Mouse (Mus musculus) erythroblast, embryonic 14.5 days (primary cell): ENCODE measurements around the gene Ube4a. TPM values are rescaled to one million over a fixed set of nuclear protein-coding genes. Genes with fewer than 3 reads are reported as not detected.

Source experiments
- H3K27me3 ChIP-seq: 2 replicates; pipeline ENCODE4 v1.6.1; 2012; ENCODE audit warnings: inconsistent platforms; ENCODE audit not compliant: control insufficient read depth
- H3K36me3 ChIP-seq: 2 replicates; pipeline ENCODE4 v1.6.1; 2012; ENCODE audit warnings: mild to moderate bottlenecking, inconsistent platforms; ENCODE audit not compliant: control insufficient read depth
- H3K4me1 ChIP-seq: 2 replicates; pipeline ENCODE4 v1.6.1; 2012; ENCODE audit warnings: inconsistent platforms; ENCODE audit not compliant: control insufficient read depth
- H3K4me3 ChIP-seq: replicated peaks from 2 replicates; pipeline ENCODE3; 2012; ENCODE audit warnings: moderate library complexity, mild to moderate bottlenecking, inconsistent platforms
- H3K9me3 ChIP-seq: 2 replicates; pipeline ENCODE4 v1.6.1; 2012; ENCODE audit warnings: low read length, inconsistent platforms, mixed read lengths; ENCODE audit not compliant: control insufficient read depth
- GATA1 ChIP-seq: IDR thresholded peaks from 2 replicates; pipeline ENCODE4 v1.6.1; 2012; ENCODE audit warnings: low read length, inconsistent platforms, mixed read lengths
- TAL1 ChIP-seq: IDR thresholded peaks from 3 replicates; pipeline ENCODE4 v1.6.1; 2012; ENCODE audit warnings: low read length, inconsistent platforms, mixed read lengths
- polyA plus RNA-seq: library from polyadenylated mRNA; stranded (reverse); fragments of >175 nt; gene quantifications from 2 replicates; pipeline ENCODE4 v1.2.3, GENCODE M21; 2012

The Ube4a gene
- polyA plus RNA-seq, 1 experiment = 0.31 TPM

- Histone ChIP-seq H3K4me1 (peaks cover 38% of the 10 kb centered on the region), H3K27me3 (peaks cover 13% of the 10 kb centered on the region), H3K9me3 (no peaks in the 10 kb centered on the region), H3K36me3 (peaks cover 18% of the 10 kb centered on the region), H3K4me3 (no peak overlapping the region)
- TF ChIP-seq TAL1 (no peak), GATA1 (no peak)
Observed at GRCm38 (mm10) chr9:44966815-44967242, 1.4 kb upstream of the Ube4a start.

DNA sequence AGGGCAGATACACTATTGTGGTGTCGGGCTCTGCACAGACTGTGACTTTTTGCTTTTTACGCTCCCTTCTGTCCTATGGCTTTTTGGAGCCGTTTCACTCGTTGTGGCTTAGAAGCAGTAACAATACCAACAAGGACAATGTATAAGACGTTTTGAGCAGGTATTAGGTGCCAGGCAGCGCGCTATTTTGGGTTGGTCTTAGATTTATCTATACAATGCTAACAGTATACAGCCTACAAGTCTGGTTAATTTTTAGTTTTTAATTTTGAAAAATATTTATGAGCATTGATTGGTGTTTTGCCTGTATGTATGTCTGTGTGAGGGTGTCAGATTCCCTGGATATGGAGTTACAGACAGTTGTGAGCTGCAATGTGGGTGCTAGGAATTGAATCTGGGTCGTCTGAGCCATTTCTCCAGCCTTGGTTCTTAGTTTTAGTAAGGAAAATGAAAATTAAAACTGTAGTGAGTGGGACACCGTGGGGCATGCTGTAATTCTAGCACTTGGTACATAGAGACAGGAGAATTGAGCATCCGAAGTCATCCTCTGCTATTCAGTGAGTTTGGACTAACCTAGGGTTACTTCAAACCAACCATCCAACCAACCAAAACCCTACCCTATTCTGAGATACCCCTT lies 550 bp upstream of the Ube4a start:
- H3K36me3 ChIP-seq = peaks cover 27% of the 10 kb centered on the region
- no peak for TF ChIP-seq GATA1
- TF ChIP-seq TAL1 = no peak
- H3K27me3 ChIP-seq = peaks cover 9% of the 10 kb centered on the region
- H3K4me3 ChIP-seq = peak overlapping the region; percentile 95
- H3K4me1 ChIP-seq = peaks cover 38% of the 10 kb centered on the region
- no peaks in the 10 kb centered on the region for H3K9me3 ChIP-seq

DNA sequence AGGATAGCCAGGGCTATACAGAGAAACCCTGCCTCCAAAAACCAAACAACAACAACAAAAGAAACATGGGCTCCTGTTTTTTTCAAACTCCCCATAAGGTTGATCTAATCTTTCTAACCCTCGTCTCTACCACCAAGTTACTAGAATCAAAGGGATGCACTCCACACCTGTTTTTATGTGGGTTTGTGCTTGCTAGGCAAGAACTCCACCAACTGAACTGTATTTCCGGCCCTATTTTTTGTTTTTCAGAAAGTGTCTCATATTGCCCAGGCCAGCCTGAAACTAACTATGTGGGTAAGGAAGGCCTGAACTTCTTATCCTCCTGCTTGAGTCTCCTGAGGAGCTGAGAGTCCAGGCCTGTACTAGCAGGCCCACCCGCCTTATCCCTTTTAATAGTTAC lies 11.0 kb downstream of the Ube4a start:
- H3K27me3 ChIP-seq = no peaks in the 10 kb centered on the region
- TF ChIP-seq TAL1 = no peak
- TF ChIP-seq GATA1 = no peak
- H3K36me3 ChIP-seq = peaks cover 96% of the 10 kb centered on the region

DNA sequence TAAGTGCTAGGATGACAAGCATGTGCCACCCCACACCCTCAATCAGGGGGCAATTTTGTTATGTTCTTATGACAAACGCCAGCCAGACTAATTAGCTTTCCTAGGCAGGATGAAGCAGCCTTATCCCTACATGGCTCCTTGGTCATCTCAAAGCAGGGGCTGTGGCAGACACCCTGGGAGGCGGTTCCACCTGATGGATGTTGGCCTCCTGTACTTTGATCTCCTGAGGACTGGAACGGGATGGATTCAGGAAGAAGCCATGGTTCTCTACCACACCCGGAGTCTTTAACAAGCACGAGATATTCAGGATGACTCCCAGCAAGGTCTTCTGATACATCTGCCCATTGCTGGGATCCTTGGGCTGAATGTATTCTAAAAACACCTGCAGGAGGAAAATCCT lies 17.6 kb downstream of the Ube4a start:
- H3K4me3 ChIP-seq = no peak overlapping the region
- peaks cover 99% of the 10 kb centered on the region for H3K36me3 ChIP-seq
- no peaks in the 10 kb centered on the region for H3K27me3 ChIP-seq
- no peaks in the 10 kb centered on the region for H3K9me3 ChIP-seq
- no peaks in the 10 kb centered on the region for H3K4me1 ChIP-seq
- TF ChIP-seq TAL1 (no peak), GATA1 (no peak)

More for the DNA sequence above, 11.0 kb downstream of the Ube4a start:
- no peaks in the 10 kb centered on the region for H3K9me3 ChIP-seq
- peaks cover 3% of the 10 kb centered on the region for H3K4me1 ChIP-seq
- H3K4me3 ChIP-seq = no peak overlapping the region

GRCm38 (mm10) chr9:44946185-44946695 lies 19.2 kb downstream of the Ube4a start:
- Histone ChIP-seq H3K27me3 (no peaks in the 10 kb centered on the region), H3K36me3 (peaks cover 99% of the 10 kb centered on the region), H3K9me3 (no peaks in the 10 kb centered on the region), H3K4me3 (no peak overlapping the region), H3K4me1 (no peaks in the 10 kb centered on the region)
- TF ChIP-seq TAL1 = no peak
- TF ChIP-seq GATA1 = no peak

GRCm38 (mm10) chr9:44942421-44942820 lies 23.0 kb downstream of the Ube4a start:
- TF ChIP-seq TAL1 (no peak), GATA1 (no peak)
- peaks cover 97% of the 10 kb centered on the region for H3K36me3 ChIP-seq

GRCm38 (mm10) chr9:44941756-44942155 lies 23.6 kb downstream of the Ube4a start:
- Histone ChIP-seq H3K27me3 (no peaks in the 10 kb centered on the region), H3K9me3 (no peaks in the 10 kb centered on the region), H3K4me1 (no peaks in the 10 kb centered on the region), H3K36me3 (peaks cover 97% of the 10 kb centered on the region), H3K4me3 (no peak overlapping the region)
- TF ChIP-seq TAL1 = no peak
- no peak for TF ChIP-seq GATA1

More at GRCm38 (mm10) chr9:44942421-44942820, 23.0 kb downstream of the Ube4a start:
- H3K27me3 ChIP-seq = no peaks in the 10 kb centered on the region
- H3K9me3 ChIP-seq = no peaks in the 10 kb centered on the region
- no peaks in the 10 kb centered on the region for H3K4me1 ChIP-seq
- H3K4me3 ChIP-seq = no peak overlapping the region

DNA sequence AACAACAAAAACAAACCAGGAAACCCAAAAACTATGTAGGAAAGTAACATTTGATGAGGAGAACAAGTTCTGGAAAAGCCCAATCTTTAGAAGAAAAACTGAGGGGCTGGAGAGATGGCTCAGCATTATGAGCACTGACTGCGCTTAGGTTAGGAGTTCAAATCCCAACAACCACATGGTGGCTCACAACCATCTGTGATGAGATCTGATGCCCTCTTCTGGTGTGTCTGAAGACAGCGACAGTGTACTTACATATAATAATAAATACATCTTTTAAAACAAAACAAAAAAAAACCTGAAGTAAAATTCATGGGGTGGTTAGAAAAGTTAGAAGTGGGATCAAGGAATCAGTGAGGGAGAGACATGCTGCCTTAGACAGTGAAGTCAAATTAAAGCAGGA lies 43.9 kb downstream of the Ube4a start:
- H3K4me1 ChIP-seq = peaks cover 26% of the 10 kb centered on the region
- TF ChIP-seq TAL1 (no peak), GATA1 (no peak)
- H3K27me3 ChIP-seq = no peaks in the 10 kb centered on the region
- H3K9me3 ChIP-seq = no peaks in the 10 kb centered on the region
- H3K4me3 ChIP-seq = peak overlapping the region; percentile 100
- H3K36me3 ChIP-seq = peaks cover 24% of the 10 kb centered on the region

GRCm38 (mm10) chr9:44921123-44921468 lies 44.3 kb downstream of the Ube4a start:
- no peaks in the 10 kb centered on the region for H3K27me3 ChIP-seq
- TF ChIP-seq GATA1 (no peak), TAL1 (no peak)

More at GRCm38 (mm10) chr9:44921123-44921468, 44.3 kb downstream of the Ube4a start:
- Histone ChIP-seq H3K9me3 (no peaks in the 10 kb centered on the region), H3K36me3 (peaks cover 21% of the 10 kb centered on the region), H3K4me3 (peak overlapping the region; percentile 100), H3K4me1 (peaks cover 26% of the 10 kb centered on the region)
